Mouse (Mus musculus) activated CD4-positive, CD25-positive, alpha-beta regulatory T cell, adult 4 months (primary cell): Measurements from ENCODE around the gene Olfr1459. TPM values are rescaled to one million over a fixed set of nuclear protein-coding genes. Genes with fewer than 3 reads are reported as not detected.

Source experiments
- ATAC-seq: one replicate; pipeline ENCODE4 v1.8.0; 2017
- polyA plus RNA-seq, 2 experiments: library from polyadenylated mRNA; unstranded; fragments of 100-300 nt; shearing (Covaris generic); gene quantifications; one replicate each; pipeline ENCODE4 v1.2.1; 2017

Gene Olfr1459
- under 1 TPM in 1 of 2 experiments, not detected in 1; 0.11 TPM for polyA plus RNA-seq

GRCm38 (mm10) chr19:13149449-13149848, at the start of gene Olfr1459:
TSS of gene Olfr1459 (minus strand) at chr19:13149549.
- no peak for ATAC-seq

GRCm38 (mm10) chr19:13185434-13185833, 36.1 kb upstream of the Olfr1459 start, which contains the start of gene Olfr1462:
TSS of gene Olfr1462 (plus strand) at chr19:13185734.
- ATAC-seq: no peak

- no peak for ATAC-seq
Measured at GRCm38 (mm10) chr19:13162700-13163099, 13.4 kb upstream of the Olfr1459 start, which contains the start of gene Olfr1461. TSS of gene Olfr1461 (plus strand) at chr19:13163000.

- ATAC-seq: no peak
Measured at GRCm38 (mm10) chr19:13106675-13107074, 42.7 kb downstream of the Olfr1459 start, which contains the start of gene Olfr1458. TSS of gene Olfr1458 (minus strand) at chr19:13106775.

- no peak for ATAC-seq
Measured at GRCm38 (mm10) chr19:13097791-13098190, 51.6 kb downstream of the Olfr1459 start, which contains the start of gene Olfr1457. TSS of gene Olfr1457 (minus strand) at chr19:13097891.

- ATAC-seq: no peak
Measured at GRCm38 (mm10) chr19:13093908-13094307, 55.4 kb downstream of the Olfr1459 start.

Other genes starting within 250 kb of the Olfr1459 start
- gene Olfr1447, start 245.8 kb downstream of the Olfr1459 start, polyA plus RNA-seq: not detected
- not detected for gene Olfr1448, start 225.1 kb downstream of the Olfr1459 start, polyA plus RNA-seq
- not detected for gene Olfr1449, start 218.7 kb downstream of the Olfr1459 start, polyA plus RNA-seq
- not detected for gene Olfr1450, start 199.3 kb downstream of the Olfr1459 start, polyA plus RNA-seq
- gene Olfr1451, start 154.5 kb downstream of the Olfr1459 start, polyA plus RNA-seq: not detected
- gene Olfr1453, start 121.2 kb downstream of the Olfr1459 start, polyA plus RNA-seq: not detected
- gene Olfr1454, start 88.9 kb downstream of the Olfr1459 start, polyA plus RNA-seq: not detected
- gene Olfr1457, start 51.7 kb downstream of the Olfr1459 start, polyA plus RNA-seq: not detected
- gene Olfr1458, start 42.8 kb downstream of the Olfr1459 start, polyA plus RNA-seq: not detected
- not detected for gene Olfr1461, start 13.5 kb upstream of the Olfr1459 start, polyA plus RNA-seq
- gene Olfr1462, start 36.2 kb upstream of the Olfr1459 start, polyA plus RNA-seq: under 1 TPM in 1 of 2 experiments, not detected in 1; 0.09 TPM
- not detected for gene Olfr1463, start 81.8 kb upstream of the Olfr1459 start, polyA plus RNA-seq
- not detected for gene Olfr1465, start 166.0 kb upstream of the Olfr1459 start, polyA plus RNA-seq
- not detected for gene Olfr1466, start 189.3 kb upstream of the Olfr1459 start, polyA plus RNA-seq
- gene Olfr1467, start 212.7 kb upstream of the Olfr1459 start, polyA plus RNA-seq: not detected